Mouse (Mus musculus): ENCODE data around the gene Taf1d. TPM values are rescaled to one million over a fixed set of nuclear protein-coding genes. Genes with fewer than 3 reads are reported as not detected.
"Not testable (repeated sequence)": the region's sequence is repeated elsewhere in the genome, so short reads cannot be mapped to it uniquely, and the experiment has no call there.

Taf1d gene
- total RNA-seq, 1 experiment from 2014 or later = 1,379 TPM

GRCm38 (mm10) chr9:15302006-15302405, 4.0 kb upstream of the Taf1d start:
- ATAC-seq (replicated peaks in 1 of 2; ENCODE audit: insufficient read depth in 1 of 2, low FRiP score in 2 of 2, low TSS enrichment in 1 of 2, low read depth in 1 of 2, poor library complexity in 2 of 2, severe bottlenecking in 2 of 2) = not testable (repeated sequence)

DNA sequence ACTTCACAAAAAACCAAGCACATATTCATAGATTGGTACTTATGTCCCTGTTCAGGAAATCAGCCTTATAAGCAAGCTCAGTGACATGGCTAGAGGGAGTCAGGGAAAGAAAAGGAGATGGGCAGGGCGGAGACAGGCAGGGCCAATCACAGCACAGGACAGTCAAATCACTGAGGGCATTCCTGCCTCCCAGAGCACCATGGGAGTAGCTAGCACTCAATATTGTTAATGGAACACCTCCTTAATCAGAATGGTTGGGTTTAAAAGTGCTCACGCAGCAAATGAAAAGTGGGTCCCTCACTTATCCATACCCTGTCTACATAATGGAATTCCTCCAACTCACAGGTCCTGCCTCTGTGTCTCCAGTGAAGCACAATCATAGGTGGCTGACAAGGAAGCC, 3.1 kb upstream of the Taf1d start:
- ATAC-seq (replicated peaks in 1 of 2; ENCODE audit: insufficient read depth in 1 of 2, low FRiP score in 2 of 2, low TSS enrichment in 1 of 2, low read depth in 1 of 2, poor library complexity in 2 of 2, severe bottlenecking in 2 of 2) = no peak

DNA sequence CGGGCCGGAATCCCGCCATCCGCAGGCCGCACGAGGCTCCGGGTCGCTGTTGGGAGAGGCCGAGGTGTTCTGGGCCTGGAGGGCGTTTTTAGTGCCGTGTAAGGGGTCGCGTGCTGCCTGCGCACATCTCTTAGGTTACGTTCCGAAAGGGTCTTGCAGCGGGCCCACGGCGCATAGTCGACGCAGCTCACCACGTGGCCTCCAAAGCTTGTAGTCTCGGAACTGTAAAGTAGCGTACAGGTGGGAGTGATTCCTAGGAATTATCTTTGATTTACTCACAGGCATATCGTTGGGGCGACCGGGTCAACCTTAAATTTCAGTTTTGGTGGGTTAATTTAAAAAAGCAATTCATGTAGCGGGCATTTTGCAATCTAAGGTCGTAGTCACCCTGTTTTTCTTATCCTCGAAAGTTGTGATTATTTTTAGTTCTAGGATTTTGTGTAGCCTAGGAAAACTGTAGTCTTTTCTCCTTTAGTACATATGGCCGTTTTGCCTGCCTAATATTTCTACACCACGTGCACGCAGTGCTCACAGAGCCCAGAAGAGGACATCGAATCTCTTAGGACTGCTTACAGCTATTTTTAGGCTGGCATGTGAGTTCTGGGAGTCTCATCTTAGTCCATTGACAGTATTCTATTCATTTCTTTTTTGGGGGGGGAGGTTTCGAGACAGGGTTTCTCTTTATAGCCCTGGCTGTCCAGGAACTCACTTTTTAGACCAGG, 545 bp downstream of the Taf1d start, which contains the start of gene 4931406C07Rik:
Gene 4931406C07Rik (minus strand): TSS at position 51 of the 722 bp plus-strand sequence.
- ATAC-seq (replicated peaks in 1 of 2; ENCODE audit: insufficient read depth in 1 of 2, low FRiP score in 2 of 2, low TSS enrichment in 1 of 2, low read depth in 1 of 2, poor library complexity in 2 of 2, severe bottlenecking in 2 of 2) = peak in 1 of 2 experiments; percentile 1; a peak in 2 of 4 replicates

- no peak for ATAC-seq (replicated peaks in 1 of 2; ENCODE audit: insufficient read depth in 1 of 2, low FRiP score in 2 of 2, low TSS enrichment in 1 of 2, low read depth in 1 of 2, poor library complexity in 2 of 2, severe bottlenecking in 2 of 2)
Observed at GRCm38 (mm10) chr9:15307257-15307656, 1.2 kb downstream of the Taf1d start.

DNA sequence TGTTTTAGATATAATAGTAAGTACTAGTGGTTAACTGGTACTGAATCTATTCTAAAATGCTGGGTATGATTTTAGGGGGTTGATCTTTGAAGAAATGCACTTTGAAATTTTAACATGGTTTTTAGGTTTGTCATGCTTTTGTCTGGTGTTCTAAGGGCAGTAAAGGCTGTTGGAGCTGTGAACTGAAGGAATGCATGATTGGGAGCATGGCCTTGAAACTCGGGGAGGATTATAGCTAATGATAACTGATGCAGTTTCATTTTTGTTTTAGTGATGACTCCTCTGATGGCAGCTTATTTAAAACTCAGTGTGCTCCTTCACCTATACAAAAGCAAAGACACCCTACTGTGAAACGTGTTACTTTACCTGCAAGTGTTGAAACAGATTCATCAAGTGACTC, 2.2 kb downstream of the Taf1d start:
- ATAC-seq (replicated peaks in 1 of 2; ENCODE audit: insufficient read depth in 1 of 2, low FRiP score in 2 of 2, low TSS enrichment in 1 of 2, low read depth in 1 of 2, poor library complexity in 2 of 2, severe bottlenecking in 2 of 2) = no peak

- no peak for ATAC-seq (replicated peaks in 1 of 2; ENCODE audit: insufficient read depth in 1 of 2, low FRiP score in 2 of 2, low TSS enrichment in 1 of 2, low read depth in 1 of 2, poor library complexity in 2 of 2, severe bottlenecking in 2 of 2)
Observed at GRCm38 (mm10) chr9:15309425-15309824, 3.4 kb downstream of the Taf1d start.

GRCm38 (mm10) chr9:15310179-15310578, 4.2 kb downstream of the Taf1d start:
- no peak for ATAC-seq (replicated peaks in 1 of 2; ENCODE audit: insufficient read depth in 1 of 2, low FRiP score in 2 of 2, low TSS enrichment in 1 of 2, low read depth in 1 of 2, poor library complexity in 2 of 2, severe bottlenecking in 2 of 2)

GRCm38 (mm10) chr9:15312054-15312735, 6.2 kb downstream of the Taf1d start:
- ATAC-seq (replicated peaks in 1 of 2; ENCODE audit: insufficient read depth in 1 of 2, low FRiP score in 2 of 2, low TSS enrichment in 1 of 2, low read depth in 1 of 2, poor library complexity in 2 of 2, severe bottlenecking in 2 of 2) = no peak; a peak in 1 of 4 replicates

DNA sequence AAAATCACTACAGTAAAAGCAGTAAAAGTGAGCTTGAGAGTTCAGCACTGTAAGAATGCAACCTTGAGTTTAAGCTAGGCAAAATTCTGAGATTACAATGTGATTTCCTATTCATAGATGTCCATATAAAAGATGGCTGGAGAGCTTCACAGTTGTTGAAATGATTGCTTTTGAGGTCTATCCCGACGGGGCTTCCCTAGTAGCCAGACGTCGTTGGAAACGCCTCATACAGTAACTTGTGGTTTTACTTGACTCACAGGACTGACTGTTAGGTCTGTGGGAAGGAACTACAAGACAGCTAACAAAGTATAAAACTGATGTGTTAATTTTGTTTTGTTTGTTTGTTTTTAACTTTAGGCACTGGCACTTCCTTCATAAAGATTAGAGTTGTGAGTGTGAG, 7.6 kb downstream of the Taf1d start:
- no peak for ATAC-seq (replicated peaks in 1 of 2; ENCODE audit: insufficient read depth in 1 of 2, low FRiP score in 2 of 2, low TSS enrichment in 1 of 2, low read depth in 1 of 2, poor library complexity in 2 of 2, severe bottlenecking in 2 of 2)

GRCm38 (mm10) chr9:15314619-15315018, 8.6 kb downstream of the Taf1d start:
- ATAC-seq (replicated peaks in 1 of 2; ENCODE audit: insufficient read depth in 1 of 2, low FRiP score in 2 of 2, low TSS enrichment in 1 of 2, low read depth in 1 of 2, poor library complexity in 2 of 2, severe bottlenecking in 2 of 2) = no peak

GRCm38 (mm10) chr9:15316296-15316695, 10.3 kb downstream of the Taf1d start:
- not testable (repeated sequence) for ATAC-seq (replicated peaks in 1 of 2; ENCODE audit: insufficient read depth in 1 of 2, low FRiP score in 2 of 2, low TSS enrichment in 1 of 2, low read depth in 1 of 2, poor library complexity in 2 of 2, severe bottlenecking in 2 of 2)

DNA sequence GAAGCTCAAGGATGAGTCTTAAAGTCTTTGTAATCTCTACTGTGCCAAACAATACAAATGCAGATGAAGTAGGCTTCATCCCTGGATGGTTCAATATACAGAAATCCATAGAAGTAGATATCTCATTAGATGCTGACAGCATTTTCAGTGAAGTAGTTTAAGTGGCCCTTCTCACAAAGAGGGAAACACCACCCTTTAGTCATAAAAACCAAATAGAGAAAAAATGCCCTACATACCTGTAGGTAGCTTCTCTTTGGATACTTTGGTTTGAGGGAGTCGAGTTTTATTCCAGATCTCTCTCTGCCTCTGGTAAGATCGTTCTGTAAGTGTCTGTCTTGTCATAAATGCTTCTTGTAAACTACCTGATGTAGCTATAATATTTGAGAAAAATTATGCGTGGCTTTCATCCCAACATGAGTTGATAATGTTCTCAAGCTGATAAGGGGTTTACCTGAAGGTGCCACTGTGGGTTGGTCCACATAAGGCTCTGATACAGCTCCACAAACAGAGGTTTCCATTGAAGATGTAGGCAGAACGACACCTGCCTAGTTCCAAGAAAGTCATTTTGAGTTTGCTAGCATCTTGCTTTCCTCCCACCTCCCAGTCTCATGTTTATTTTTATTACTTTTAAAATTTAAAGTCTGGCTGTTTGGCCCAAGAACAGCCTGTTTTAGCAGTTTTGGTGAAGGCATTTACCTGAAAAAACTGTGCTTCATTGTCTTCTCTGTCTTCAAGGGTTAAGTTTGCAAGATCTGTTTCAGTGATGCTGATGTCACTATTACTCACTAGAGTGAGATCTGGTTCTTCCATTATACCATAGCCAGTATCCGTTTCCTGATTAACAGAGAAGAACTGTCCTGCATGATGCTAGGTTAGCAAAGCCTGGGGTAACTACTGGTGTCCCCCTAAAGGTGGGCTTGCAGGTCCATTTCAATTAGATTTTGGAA, 11.5 kb downstream of the Taf1d start:
- no peak for ATAC-seq (replicated peaks in 1 of 2; ENCODE audit: insufficient read depth in 1 of 2, low FRiP score in 2 of 2, low TSS enrichment in 1 of 2, low read depth in 1 of 2, poor library complexity in 2 of 2, severe bottlenecking in 2 of 2)

GRCm38 (mm10) chr9:15318170-15318742, 12.2 kb downstream of the Taf1d start:
- ATAC-seq (replicated peaks in 1 of 2; ENCODE audit: insufficient read depth in 1 of 2, low FRiP score in 2 of 2, low TSS enrichment in 1 of 2, low read depth in 1 of 2, poor library complexity in 2 of 2, severe bottlenecking in 2 of 2) = peak in 1 of 2 experiments; percentile 21; a peak in 1 of 4 replicates

DNA sequence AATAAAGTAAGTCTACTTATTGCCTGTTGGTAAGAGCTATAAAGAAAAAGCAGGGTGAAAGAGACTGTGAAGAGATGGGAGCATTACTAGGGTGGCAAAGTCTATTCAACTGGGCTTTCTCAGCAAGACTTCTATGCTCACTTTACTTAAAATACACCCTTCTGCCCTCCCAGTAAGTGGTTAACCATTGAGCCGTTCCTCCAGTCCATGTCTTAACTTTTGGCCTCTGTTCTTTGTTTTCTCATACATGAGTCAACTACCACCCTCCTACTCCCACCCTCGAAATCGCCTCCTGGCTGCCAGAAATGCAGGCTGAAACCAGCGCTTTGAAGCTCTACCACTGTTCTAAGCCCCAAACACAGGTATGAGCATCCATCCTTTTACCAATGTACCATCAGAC, 31.8 kb downstream of the Taf1d start:
- ATAC-seq (replicated peaks in 1 of 2; ENCODE audit: insufficient read depth in 1 of 2, low FRiP score in 2 of 2, low TSS enrichment in 1 of 2, low read depth in 1 of 2, poor library complexity in 2 of 2, severe bottlenecking in 2 of 2) = no peak

DNA sequence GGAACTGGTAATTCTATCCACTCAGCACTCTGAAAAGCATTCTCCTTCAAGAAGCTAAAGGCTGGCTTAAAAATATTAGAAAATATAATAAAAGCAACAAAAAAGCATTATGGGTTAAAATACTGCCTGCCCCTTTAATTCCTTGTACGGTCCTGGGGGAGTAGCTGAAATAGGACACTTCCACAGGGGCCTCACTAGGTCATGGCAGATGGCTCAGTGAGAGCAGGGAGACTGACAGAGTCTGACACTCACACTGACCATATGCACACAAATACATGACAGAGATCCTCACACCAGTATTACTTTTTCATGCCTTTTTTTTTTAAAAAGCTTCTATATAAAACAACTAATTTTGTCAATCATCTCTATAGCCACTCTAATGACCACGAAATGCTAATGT, 43.9 kb downstream of the Taf1d start:
- no peak for ATAC-seq (replicated peaks in 1 of 2; ENCODE audit: insufficient read depth in 1 of 2, low FRiP score in 2 of 2, low TSS enrichment in 1 of 2, low read depth in 1 of 2, poor library complexity in 2 of 2, severe bottlenecking in 2 of 2)

GRCm38 (mm10) chr9:15356916-15357483, 51.0 kb downstream of the Taf1d start:
- ATAC-seq (replicated peaks in 1 of 2; ENCODE audit: insufficient read depth in 1 of 2, low FRiP score in 2 of 2, low TSS enrichment in 1 of 2, low read depth in 1 of 2, poor library complexity in 2 of 2, severe bottlenecking in 2 of 2) = no peak

All from hematopoietic stem cell, adult 5-6 weeks (primary cell).